Mouse (Mus musculus): ENCODE measurements around the gene Tbc1d32. TPM values are rescaled to one million over a fixed set of nuclear protein-coding genes. Genes with fewer than 3 reads are reported as not detected.
"Not testable (repeated sequence)": the region's sequence is repeated elsewhere in the genome, so short reads cannot be mapped to it uniquely, and the experiment has no call there.

Gene Tbc1d32
- 3.4 and 3.6 TPM in 2 replicates for polyA plus RNA-seq (2015; fragmentation: Nextera tagmentation; extraction: Ambion mirVana)

DNA sequence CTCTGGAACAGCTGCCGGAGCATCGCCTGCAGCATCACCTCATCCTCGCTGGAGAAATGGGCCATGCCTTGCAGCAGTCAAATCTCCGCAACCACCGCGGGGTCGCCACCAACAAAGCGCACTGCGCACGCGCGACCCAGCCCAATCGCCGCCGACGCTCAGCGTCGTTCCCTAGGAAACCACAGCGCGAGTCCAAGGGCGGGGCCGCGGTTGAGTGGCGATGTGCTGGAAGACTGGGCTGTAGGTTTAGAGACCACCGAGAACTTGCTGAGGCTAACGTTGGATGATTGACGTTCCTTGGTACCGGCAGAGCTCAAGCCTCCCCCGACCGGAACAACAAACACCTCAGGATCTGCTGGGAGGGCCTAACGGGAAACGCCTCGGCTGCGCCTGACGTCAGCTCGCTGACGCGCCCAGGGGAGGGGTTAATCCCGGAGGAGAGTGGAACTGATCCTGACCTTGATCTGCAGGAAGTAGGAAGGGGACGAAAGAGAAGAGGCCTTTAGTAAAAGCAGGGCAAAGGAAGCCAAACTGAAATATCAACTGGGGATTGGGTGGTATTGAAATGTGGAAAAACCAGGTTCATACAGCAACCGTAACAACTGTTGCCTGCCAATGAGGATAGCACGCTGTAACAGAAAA is at the start of gene Tbc1d32:
TSS of gene Tbc1d32 (minus strand) at position 122 of the 642 bp plus-strand sequence.
- 4% methylated on average over 42 of the region's 42 CpGs for WGBS

DNA sequence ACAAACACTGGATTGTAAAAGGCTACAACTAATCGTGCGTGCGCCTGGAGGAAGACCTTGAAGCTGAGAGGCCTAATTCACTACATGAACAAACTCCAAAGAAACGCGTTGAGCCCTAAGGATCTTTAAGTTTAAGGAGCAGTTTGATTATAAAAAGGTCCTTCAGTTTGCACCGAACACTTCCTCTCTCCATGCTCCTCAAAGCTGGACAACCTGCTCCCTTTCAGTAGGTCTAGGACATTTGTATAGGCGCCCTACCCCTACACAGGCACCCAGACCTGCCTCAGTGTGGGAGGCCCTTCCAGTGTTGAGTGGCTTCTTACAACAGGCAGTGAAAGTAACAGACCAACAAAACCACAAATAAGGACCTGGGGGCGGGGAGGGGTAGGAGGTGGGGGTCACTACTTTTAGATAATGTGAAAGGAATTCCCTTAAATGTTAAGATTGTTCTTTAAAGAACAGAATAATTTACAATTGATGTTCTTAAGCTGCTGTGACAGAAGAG is 666 bp downstream of the Tbc1d32 start:
- ATAC-seq (ENCODE audit: borderline replicate concordance, extremely low read depth, low FRiP score, low TSS enrichment) = no peak
- H3K4me3 ChIP-seq = peak overlapping the region; percentile 62
- H3K9me3 ChIP-seq = no peaks in the 10 kb centered on the region
- H3K27me3 ChIP-seq = no peaks in the 10 kb centered on the region
- no peaks in the 10 kb centered on the region for H3K36me3 ChIP-seq
- H3K27ac ChIP-seq = no peak overlapping the region
- peak overlapping the region; percentile 69 for H3K4me2 ChIP-seq
- 77% methylated on average over 8 of the region's 8 CpGs for WGBS
- H3K4me1 ChIP-seq = peaks cover 11% of the 10 kb centered on the region
- H3K9ac ChIP-seq = peak overlapping the region; percentile 64; the same call in 1 of the 2 replicates

More for the DNA sequence above, at the start of gene Tbc1d32:
- peaks cover 11% of the 10 kb centered on the region for H3K4me1 ChIP-seq
- H3K27me3 ChIP-seq = no peaks in the 10 kb centered on the region
- H3K4me2 ChIP-seq = peak within 1 kb of the TSS; percentile 69
- H3K9me3 ChIP-seq = no peaks in the 10 kb centered on the region
- no peaks in the 10 kb centered on the region for H3K36me3 ChIP-seq
- peak; percentile 98 for ATAC-seq (ENCODE audit: borderline replicate concordance, extremely low read depth, low FRiP score, low TSS enrichment)
- H3K9ac ChIP-seq = peak within 1 kb of the TSS; percentile 64
- H3K4me3 ChIP-seq = peak within 1 kb of the TSS; percentile 62
- peak within 1 kb of the TSS; percentile 89 for H3K27ac ChIP-seq

GRCm38 (mm10) chr10:56215797-56216196 is 12.7 kb downstream of the Tbc1d32 start:
- WGBS = 72% methylated on average over 3 of the region's 3 CpGs
- Histone ChIP-seq H3K4me3 (no peak overlapping the region), H3K27ac (no peak overlapping the region), H3K36me3 (no peaks in the 10 kb centered on the region), H3K4me2 (no peak overlapping the region), H3K27me3 (no peaks in the 10 kb centered on the region), H3K9ac (no peak overlapping the region), H3K9me3 (no peaks in the 10 kb centered on the region), H3K4me1 (no peaks in the 10 kb centered on the region)
- ATAC-seq (ENCODE audit: borderline replicate concordance, extremely low read depth, low FRiP score, low TSS enrichment) = no peak

DNA sequence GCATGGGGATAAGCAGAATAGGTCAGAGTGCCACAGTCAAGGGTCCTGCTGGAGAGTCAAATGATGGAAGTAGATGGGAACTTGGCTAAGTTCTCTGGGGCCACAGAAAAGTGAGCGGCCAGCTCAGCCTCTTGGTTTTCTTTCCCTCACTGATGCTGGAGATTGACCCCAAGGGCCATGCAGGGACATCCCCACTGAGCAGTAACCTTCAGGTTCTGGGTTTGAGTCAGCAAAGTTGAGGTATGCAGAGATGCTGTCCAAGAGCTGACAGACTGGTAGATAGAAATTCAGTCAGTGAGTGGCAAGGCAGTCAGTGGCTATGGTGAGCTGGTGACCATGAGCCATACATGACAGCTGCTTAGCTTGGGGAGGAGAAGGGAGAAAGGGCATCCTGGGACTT is 18.1 kb downstream of the Tbc1d32 start:
- H3K4me3 ChIP-seq = no peak overlapping the region
- ATAC-seq (ENCODE audit: borderline replicate concordance, extremely low read depth, low FRiP score, low TSS enrichment) = no peak
- 88% methylated on average over 1 of the region's 1 CpGs for WGBS
- no peaks in the 10 kb centered on the region for H3K9me3 ChIP-seq
- H3K27ac ChIP-seq = no peak overlapping the region
- H3K36me3 ChIP-seq = no peaks in the 10 kb centered on the region
- H3K27me3 ChIP-seq = no peaks in the 10 kb centered on the region
- H3K9ac ChIP-seq = no peak overlapping the region
- H3K4me1 ChIP-seq = no peaks in the 10 kb centered on the region
- no peak overlapping the region for H3K4me2 ChIP-seq

DNA sequence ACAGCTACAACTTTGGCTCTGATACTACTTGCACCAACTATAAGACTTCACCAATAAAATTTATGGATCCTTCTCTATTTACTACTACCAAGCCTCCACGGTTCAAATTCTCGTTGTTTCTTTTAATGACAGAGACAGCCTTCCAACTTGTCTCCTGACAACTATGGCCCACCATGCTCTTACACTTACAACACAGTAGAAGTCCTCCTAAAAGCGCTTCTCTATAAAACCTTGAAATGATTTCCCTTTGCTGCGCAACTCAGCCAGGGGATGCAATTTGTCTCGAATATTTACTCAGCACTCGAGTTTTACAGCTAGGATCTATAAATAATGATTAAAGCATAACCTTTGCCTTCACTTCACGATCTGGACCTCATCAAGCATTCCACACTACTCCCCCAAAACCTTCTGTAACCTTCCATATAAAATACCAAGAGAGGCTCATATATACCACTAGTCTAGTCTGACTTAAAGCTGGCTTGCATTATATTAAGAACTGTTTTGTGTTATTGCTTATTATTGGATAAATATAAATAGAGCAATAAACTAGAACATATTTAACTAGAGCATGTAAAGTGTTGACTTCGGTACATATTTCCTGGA is 21.6 kb downstream of the Tbc1d32 start:
- no peak overlapping the region for H3K9ac ChIP-seq
- H3K4me1 ChIP-seq = no peaks in the 10 kb centered on the region
- no peaks in the 10 kb centered on the region for H3K27me3 ChIP-seq
- no peak overlapping the region for H3K27ac ChIP-seq
- ATAC-seq (ENCODE audit: borderline replicate concordance, extremely low read depth, low FRiP score, low TSS enrichment) = no peak
- no peak overlapping the region for H3K4me3 ChIP-seq
- H3K36me3 ChIP-seq = no peaks in the 10 kb centered on the region
- 66% methylated on average over 8 of the region's 8 CpGs for WGBS
- no peaks in the 10 kb centered on the region for H3K9me3 ChIP-seq
- H3K4me2 ChIP-seq = no peak overlapping the region

DNA sequence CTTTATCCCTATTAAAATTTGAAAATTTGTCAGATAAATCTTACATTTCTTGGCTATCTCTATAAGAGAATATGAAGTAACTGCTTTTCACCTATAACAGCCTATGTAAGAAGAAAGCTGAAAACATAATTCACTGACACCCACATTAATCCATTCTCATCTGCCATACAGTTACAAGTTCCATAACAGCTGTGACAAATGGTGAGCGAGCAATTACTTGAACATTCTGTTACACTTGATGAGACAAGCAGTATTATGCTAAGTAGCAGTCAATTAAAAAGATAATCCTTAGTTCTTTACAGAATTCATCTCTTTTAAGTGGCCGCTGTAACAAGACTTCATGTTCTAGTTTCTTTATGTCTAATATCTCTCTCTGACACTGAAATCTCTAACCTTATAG is 24.1 kb downstream of the Tbc1d32 start:
- H3K36me3 ChIP-seq = no peaks in the 10 kb centered on the region
- ATAC-seq (ENCODE audit: borderline replicate concordance, extremely low read depth, low FRiP score, low TSS enrichment) = no peak
- H3K4me2 ChIP-seq = no peak overlapping the region
- H3K9ac ChIP-seq = no peak overlapping the region
- H3K9me3 ChIP-seq = no peaks in the 10 kb centered on the region
- WGBS = 83% methylated on average over 2 of the region's 2 CpGs
- H3K27me3 ChIP-seq = no peaks in the 10 kb centered on the region
- H3K4me3 ChIP-seq = no peak overlapping the region
- H3K4me1 ChIP-seq = no peaks in the 10 kb centered on the region
- H3K27ac ChIP-seq = no peak overlapping the region

- Histone ChIP-seq H3K4me1 (no peaks in the 10 kb centered on the region), H3K9ac (no peak overlapping the region), H3K27ac (no peak overlapping the region), H3K4me3 (no peak overlapping the region), H3K27me3 (no peaks in the 10 kb centered on the region), H3K36me3 (no peaks in the 10 kb centered on the region), H3K4me2 (no peak overlapping the region), H3K9me3 (no peaks in the 10 kb centered on the region)
- ATAC-seq (ENCODE audit: borderline replicate concordance, extremely low read depth, low FRiP score, low TSS enrichment) = no peak
Measured at GRCm38 (mm10) chr10:56199902-56200301, 28.6 kb downstream of the Tbc1d32 start.

GRCm38 (mm10) chr10:56198691-56199090 is 29.8 kb downstream of the Tbc1d32 start:
- 73% methylated on average over 3 of the region's 3 CpGs for WGBS
- Histone ChIP-seq H3K9ac (no peak overlapping the region), H3K27me3 (no peaks in the 10 kb centered on the region), H3K4me1 (no peaks in the 10 kb centered on the region), H3K4me3 (no peak overlapping the region), H3K4me2 (no peak overlapping the region), H3K27ac (no peak overlapping the region), H3K9me3 (no peaks in the 10 kb centered on the region), H3K36me3 (no peaks in the 10 kb centered on the region)
- no peak for ATAC-seq (ENCODE audit: borderline replicate concordance, extremely low read depth, low FRiP score, low TSS enrichment)

DNA sequence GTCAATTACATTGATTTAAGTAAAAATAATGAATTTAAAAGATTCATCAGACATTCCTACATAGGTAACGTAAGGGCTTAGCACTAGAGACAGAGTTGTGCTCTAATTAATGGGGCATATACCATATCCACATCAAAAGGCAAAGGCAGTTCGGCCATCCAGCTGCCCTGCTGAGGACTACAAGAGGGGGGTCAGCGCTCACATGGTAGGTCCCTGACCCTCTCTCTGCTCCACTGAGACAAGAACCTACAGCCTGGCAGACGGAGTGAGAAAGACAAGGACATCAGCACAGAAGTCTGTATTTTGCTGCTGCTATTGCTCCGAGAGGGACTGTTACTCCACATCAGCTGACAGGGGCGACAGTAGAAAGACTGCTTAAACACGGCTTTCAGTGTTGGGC is 34.2 kb downstream of the Tbc1d32 start:
- H3K36me3 ChIP-seq = no peaks in the 10 kb centered on the region
- H3K9me3 ChIP-seq = no peaks in the 10 kb centered on the region
- ATAC-seq (ENCODE audit: borderline replicate concordance, extremely low read depth, low FRiP score, low TSS enrichment) = no peak
- H3K4me3 ChIP-seq = no peak overlapping the region
- WGBS = 81% methylated on average over 7 of the region's 7 CpGs
- no peaks in the 10 kb centered on the region for H3K4me1 ChIP-seq
- no peaks in the 10 kb centered on the region for H3K27me3 ChIP-seq
- H3K27ac ChIP-seq = no peak overlapping the region
- no peak overlapping the region for H3K9ac ChIP-seq
- H3K4me2 ChIP-seq = no peak overlapping the region

DNA sequence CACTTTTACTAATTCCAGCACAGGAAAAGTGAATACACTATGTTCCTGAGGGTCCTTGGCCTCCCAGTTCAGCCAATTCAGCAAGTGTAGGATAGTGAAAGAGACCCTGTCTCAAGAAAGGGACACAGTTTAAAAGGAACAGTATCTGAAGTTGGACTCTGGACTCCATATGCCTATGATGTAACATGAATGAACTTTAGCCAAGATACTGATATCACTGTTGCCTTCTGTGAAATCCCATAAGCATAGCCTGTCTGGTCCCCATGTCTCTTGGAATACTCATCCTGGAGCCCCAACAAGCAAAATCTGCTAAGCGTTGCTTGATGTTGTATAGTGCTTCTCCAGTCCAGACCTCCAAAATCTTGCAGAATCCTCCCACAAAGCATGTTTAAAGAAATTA is 46.8 kb downstream of the Tbc1d32 start:
- no peaks in the 10 kb centered on the region for H3K4me1 ChIP-seq
- H3K4me2 ChIP-seq = no peak overlapping the region
- 91% methylated on average over 1 of the region's 1 CpGs for whole genome bisulfite sequencing
- H3K9ac ChIP-seq = no peak overlapping the region
- no peak overlapping the region for H3K4me3 ChIP-seq
- H3K36me3 ChIP-seq = 0 out of 2 replicates have a peak, but pooled peaks cover 4% of the 10 kb centered on the region
- H3K27me3 ChIP-seq = no peaks in the 10 kb centered on the region
- no peak for ATAC-seq (ENCODE audit: borderline replicate concordance, extremely low read depth, low FRiP score, low TSS enrichment)
- no peaks in the 10 kb centered on the region for H3K9me3 ChIP-seq
- H3K27ac ChIP-seq = no peak overlapping the region

- no peaks in the 10 kb centered on the region for H3K27me3 ChIP-seq
- no peak overlapping the region for H3K4me3 ChIP-seq
- no peak overlapping the region for H3K27ac ChIP-seq
- WGBS = 56% methylated on average over 5 of the region's 5 CpGs
- H3K9ac ChIP-seq = no peak overlapping the region
- H3K4me1 ChIP-seq = no peaks in the 10 kb centered on the region
- H3K36me3 ChIP-seq = no peaks in the 10 kb centered on the region
- no peak overlapping the region for H3K4me2 ChIP-seq
- H3K9me3 ChIP-seq = no peaks in the 10 kb centered on the region
- ATAC-seq (ENCODE audit: borderline replicate concordance, extremely low read depth, low FRiP score, low TSS enrichment) = no peak
Measured at GRCm38 (mm10) chr10:56173184-56173583, 55.3 kb downstream of the Tbc1d32 start.

- ATAC-seq (ENCODE audit: borderline replicate concordance, extremely low read depth, low FRiP score, low TSS enrichment); H3K4me1 ChIP-seq; H3K27ac ChIP-seq; H3K4me2 ChIP-seq; H3K9me3 ChIP-seq; H3K4me3 ChIP-seq; H3K9ac ChIP-seq; H3K27me3 ChIP-seq; H3K36me3 ChIP-seq: not testable (repeated sequence)
Measured at GRCm38 (mm10) chr10:56167721-56168120, 60.8 kb downstream of the Tbc1d32 start.
